Mouse (Mus musculus) heart, postnatal 0 days (tissue): Measurements from ENCODE around the gene Tmem144. TPM values are rescaled to one million over a fixed set of nuclear protein-coding genes. Genes with fewer than 3 reads are reported as not detected.

Source experiments
- ATAC-seq: fragments of 200-750 bp; cut with Nextera tagmentation; 2 replicates; pipeline ENCODE4 v1.8.0; 2017; ENCODE audit warnings: low read depth, moderate number of reproducible peaks, moderate library complexity; ENCODE audit not compliant: insufficient read depth
- DNase-seq: peaks from one replicate; pipeline ENCODE4 v3.0.0-alpha.2; 2016; ENCODE audit warnings: low spot score
- H3K27ac ChIP-seq: fragments of 300-500 bp; sonication (generic); 2 replicates; pipeline ENCODE4 v1.5.1; 2014; ENCODE audit warnings: low read depth, mild to moderate bottlenecking
- H3K27me3 ChIP-seq: fragments of 300-500 bp; sonication (generic); 2 replicates; pipeline ENCODE4 v1.6.1; 2014; ENCODE audit warnings: low read length, mixed read lengths; ENCODE audit not compliant: control insufficient read depth, insufficient read depth
- H3K36me3 ChIP-seq: fragments of 300-500 bp; sonication (generic); replicated peaks from 2 replicates; pipeline ENCODE4 v1.6.1; 2014; ENCODE audit warnings: low read length, mixed read lengths; ENCODE audit not compliant: control insufficient read depth, insufficient read depth
- H3K4me1 ChIP-seq: fragments of 300-500 bp; sonication (generic); 2 replicates; pipeline ENCODE4 v1.6.1; 2014; ENCODE audit warnings: antibody characterized with exemption; ENCODE audit not compliant: control insufficient read depth, insufficient read depth
- H3K4me2 ChIP-seq: fragments of 300-500 bp; sonication (generic); 2 replicates; pipeline ENCODE4 v1.6.1; 2014; ENCODE audit warnings: low read depth, mild to moderate bottlenecking, low read length, moderate library complexity
- H3K4me3 ChIP-seq: fragments of 300-500 bp; sonication (generic); 2 replicates; pipeline ENCODE4 v1.5.1; 2014; ENCODE audit warnings: low read depth, low read length
- H3K9ac ChIP-seq: fragments of 300-500 bp; sonication (generic); replicated peaks from 2 replicates; pipeline ENCODE4 v1.6.1; 2014; ENCODE audit warnings: low read depth, low read length, mixed read lengths
- H3K9me3 ChIP-seq: fragments of 300-500 bp; sonication (generic); replicated peaks from 2 replicates; pipeline ENCODE4 v1.6.1; 2016; ENCODE audit warnings: low read length; ENCODE audit not compliant: control insufficient read depth
- CTCF ChIP-seq: IDR thresholded peaks from 2 replicates; pipeline ENCODE4 v1.5.1; 2016; ENCODE audit warnings: antibody characterized with exemption, control low read depth, low read depth
- EP300 ChIP-seq: IDR thresholded peaks from 2 replicates; pipeline ENCODE4 v1.6.1; 2016; ENCODE audit warnings: antibody characterized with exemption, low read depth
- WGBS: fragments of 180-500 bp; shearing (Covaris S2); extraction: QIAGEN DNeasy Blood & Tissue Kit; methylation state at CpG from one replicate; pipeline ENCODE4 v1.1.7; 2014; 5-methylcytosine and 5-hydroxymethylcytosine counted together
- polyA plus RNA-seq: library from polyadenylated mRNA; unstranded; fragments of >200 nt; fragmentation: Nextera tagmentation; extraction: Ambion mirVana; gene quantifications from 2 replicates; pipeline ENCODE4 v1.2.1, GENCODE M21; 2015
- total RNA-seq: library from RNA; depleted of rRNA; stranded (reverse); fragments of >200 nt; gene quantifications from 2 replicates; pipeline ENCODE4 v1.2.3, GENCODE M21; 2014; ENCODE audit warnings: low replicate concordance

The Tmem144 gene
- total and polyA plus RNA-seq, 2 experiments from 2014 or later: 7.9 to 12.2 TPM

GRCm38 (mm10) chr3:79885686-79886356 is 33.2 kb upstream of the Tmem144 start:
- Histone ChIP-seq H3K36me3 (no peaks in the 10 kb centered on the region), H3K4me3 (peak overlapping the region; percentile 66), H3K4me1 (peaks cover 6% of the 10 kb centered on the region; the same call in 1 of the 2 replicates), H3K9ac (peak overlapping the region; percentile 78), H3K27me3 (no peaks in the 10 kb centered on the region), H3K9me3 (no peaks in the 10 kb centered on the region), H3K27ac (peak overlapping the region; percentile 89), H3K4me2 (peak overlapping the region; percentile 80)
- 4% methylated on average over 19 of the region's 19 CpGs for WGBS
- DNase-seq: peak; percentile 65
- TF ChIP-seq CTCF: no peak
- TF ChIP-seq EP300: no peak
- ATAC-seq: peak; percentile 32

- Histone ChIP-seq H3K27me3 (no peaks in the 10 kb centered on the region), H3K4me2 (peak overlapping the region; percentile 80), H3K36me3 (no peaks in the 10 kb centered on the region), H3K27ac (peak overlapping the region; percentile 89), H3K9me3 (no peaks in the 10 kb centered on the region), H3K4me1 (peaks cover 6% of the 10 kb centered on the region; the same call in 1 of the 2 replicates), H3K4me3 (peak overlapping the region; percentile 66), H3K9ac (peak overlapping the region; percentile 78)
- ATAC-seq: peak; percentile 54
- TF ChIP-seq EP300 (no peak), CTCF (peak; percentile 78)
- under 1% methylated on average over 9 of the region's 9 CpGs for WGBS
- peak; percentile 79 for DNase-seq
Observed at GRCm38 (mm10) chr3:79884761-79885189, 32.2 kb upstream of the Tmem144 start.

- Histone ChIP-seq H3K36me3 (no peaks in the 10 kb centered on the region), H3K4me1 (peaks cover 6% of the 10 kb centered on the region; the same call in 1 of the 2 replicates), H3K9ac (peak within 1 kb of the TSS; percentile 78), H3K27ac (peak within 1 kb of the TSS; percentile 89), H3K4me3 (peak within 1 kb of the TSS; percentile 66), H3K4me2 (peak within 1 kb of the TSS; percentile 80), H3K9me3 (no peaks in the 10 kb centered on the region), H3K27me3 (no peaks in the 10 kb centered on the region)
- ATAC-seq (peak; percentile 66), DNase-seq (peak; percentile 52)
- 18% methylated on average over 5 of the region's 5 CpGs for WGBS
- TF ChIP-seq CTCF (no peak), EP300 (no peak)
Observed at GRCm38 (mm10) chr3:79884305-79884704, 31.7 kb upstream of the Tmem144 start, which contains the start of gene Fam198b. Gene Fam198b (plus strand): TSS chr3:79884533.

GRCm38 (mm10) chr3:79883092-79883491 is 30.5 kb upstream of the Tmem144 start:
- H3K4me3 ChIP-seq: no peak overlapping the region
- no peaks in the 10 kb centered on the region for H3K9me3 ChIP-seq
- WGBS: 18% methylated on average over 7 of the region's 7 CpGs
- peak; percentile 94 for TF ChIP-seq CTCF
- no peak for TF ChIP-seq EP300
- no peaks in the 10 kb centered on the region for H3K27me3 ChIP-seq
- H3K4me1 ChIP-seq: peaks cover 6% of the 10 kb centered on the region; the same call in 1 of the 2 replicates
- no peaks in the 10 kb centered on the region for H3K36me3 ChIP-seq
- no peak overlapping the region for H3K9ac ChIP-seq
- H3K27ac ChIP-seq: peak overlapping the region; percentile 89; the same call in 1 of the 2 replicates
- ATAC-seq (no peak), DNase-seq (peak; percentile 57)
- no peak overlapping the region for H3K4me2 ChIP-seq

- Histone ChIP-seq H3K9me3 (no peaks in the 10 kb centered on the region), H3K4me2 (no peak overlapping the region), H3K36me3 (no peaks in the 10 kb centered on the region), H3K27me3 (no peaks in the 10 kb centered on the region), H3K4me3 (no peak overlapping the region), H3K27ac (no peak overlapping the region), H3K9ac (no peak overlapping the region), H3K4me1 (no peaks in the 10 kb centered on the region)
- 44% methylated on average over 2 of the region's 2 CpGs for WGBS
- ATAC-seq: no peak
- no peak for DNase-seq
- no peak for TF ChIP-seq EP300
- no peak for TF ChIP-seq CTCF
Observed at GRCm38 (mm10) chr3:79881645-79882044, 29.1 kb upstream of the Tmem144 start.
